Mouse (Mus musculus): ENCODE measurements around the gene Nudt7. TPM values are rescaled to one million over a fixed set of nuclear protein-coding genes. Genes with fewer than 3 reads are reported as not detected.
A peak's percentile ranks its signal among the peaks of the same experiment; 100 is the strongest.

Nudt7 gene
- polyA plus RNA-seq, 1 experiment from 2014 or later: 7.8 TPM

GRCm38 (mm10) chr8:114158586-114158985, 25.2 kb downstream of the Nudt7 start:
- H3K9me3 ChIP-seq: no peaks in the 10 kb centered on the region
- no peak overlapping the region for H3K4me2 ChIP-seq
- no peaks in the 10 kb centered on the region for H3K36me3 ChIP-seq (replicated peaks)
- H3K9ac ChIP-seq: no peak overlapping the region
- no peak overlapping the region for H3K27ac ChIP-seq
- no peak overlapping the region for H3K4me3 ChIP-seq (replicated peaks)
- no peaks in the 10 kb centered on the region for H3K4me1 ChIP-seq
- no peaks in the 10 kb centered on the region for H3K27me3 ChIP-seq
- no peak for ATAC-seq (ENCODE audit: low FRiP score)
- WGBS: 47% methylated on average over 2 of the region's 2 CpGs

GRCm38 (mm10) chr8:114159666-114160065, 26.3 kb downstream of the Nudt7 start:
- WGBS: 81% methylated on average over 3 of the region's 3 CpGs
- Histone ChIP-seq H3K4me2 (no peak overlapping the region), H3K27me3 (no peaks in the 10 kb centered on the region), H3K4me3 (replicated peaks) (no peak overlapping the region), H3K9me3 (no peaks in the 10 kb centered on the region), H3K27ac (no peak overlapping the region), H3K36me3 (replicated peaks) (no peaks in the 10 kb centered on the region), H3K4me1 (no peaks in the 10 kb centered on the region), H3K9ac (no peak overlapping the region)
- ATAC-seq (ENCODE audit: low FRiP score): no peak

GRCm38 (mm10) chr8:114163871-114164270, 30.5 kb downstream of the Nudt7 start:
- H3K4me2 ChIP-seq: no peak overlapping the region
- H3K27me3 ChIP-seq: no peaks in the 10 kb centered on the region
- 85% methylated on average over 3 of the region's 3 CpGs for WGBS
- H3K4me1 ChIP-seq: peaks cover 6% of the 10 kb centered on the region; the same call in 1 of the 2 replicates
- no peaks in the 10 kb centered on the region for H3K9me3 ChIP-seq
- H3K36me3 ChIP-seq (replicated peaks): no peaks in the 10 kb centered on the region
- H3K27ac ChIP-seq: no peak overlapping the region
- ATAC-seq (ENCODE audit: low FRiP score): no peak
- H3K9ac ChIP-seq: no peak overlapping the region
- no peak overlapping the region for H3K4me3 ChIP-seq (replicated peaks)

- Histone ChIP-seq H3K27me3 (no peaks in the 10 kb centered on the region), H3K4me3 (replicated peaks) (no peak overlapping the region)
- ATAC-seq (ENCODE audit: low FRiP score): 0 out of 2 replicates have a peak, but pooled peaks have one; percentile 30
Observed at GRCm38 (mm10) chr8:114164444-114165096, 31.2 kb downstream of the Nudt7 start.

GRCm38 (mm10) chr8:114165741-114166140, 32.4 kb downstream of the Nudt7 start:
- Histone ChIP-seq H3K27me3 (no peaks in the 10 kb centered on the region), H3K9me3 (no peaks in the 10 kb centered on the region), H3K4me2 (no peak overlapping the region), H3K36me3 (replicated peaks) (no peaks in the 10 kb centered on the region), H3K4me3 (replicated peaks) (no peak overlapping the region), H3K27ac (no peak overlapping the region), H3K9ac (no peak overlapping the region), H3K4me1 (peaks cover 6% of the 10 kb centered on the region; the same call in 1 of the 2 replicates)
- 49% methylated on average over 2 of the region's 2 CpGs for WGBS
- 0 out of 2 replicates have a peak, but pooled peaks have one; percentile 33 for ATAC-seq (ENCODE audit: low FRiP score)

More at GRCm38 (mm10) chr8:114164444-114165096, 31.2 kb downstream of the Nudt7 start:
- Histone ChIP-seq H3K9me3 (no peaks in the 10 kb centered on the region), H3K4me2 (no peak overlapping the region), H3K36me3 (replicated peaks) (no peaks in the 10 kb centered on the region), H3K4me1 (peaks cover 6% of the 10 kb centered on the region; the same call in 1 of the 2 replicates), H3K27ac (no peak overlapping the region), H3K9ac (no peak overlapping the region)
- 85% methylated on average over 6 of the region's 6 CpGs for WGBS

GRCm38 (mm10) chr8:114176721-114177120, 43.4 kb downstream of the Nudt7 start:
- Histone ChIP-seq H3K4me1 (no peaks in the 10 kb centered on the region), H3K4me2 (no peak overlapping the region), H3K4me3 (replicated peaks) (no peak overlapping the region), H3K9ac (no peak overlapping the region), H3K9me3 (no peaks in the 10 kb centered on the region), H3K27ac (no peak overlapping the region), H3K36me3 (replicated peaks) (no peaks in the 10 kb centered on the region), H3K27me3 (no peaks in the 10 kb centered on the region)
- WGBS: 70% methylated on average over 3 of the region's 3 CpGs
- no peak for ATAC-seq (ENCODE audit: low FRiP score)

GRCm38 (mm10) chr8:114193334-114193733, 60.0 kb downstream of the Nudt7 start:
- no peak overlapping the region for H3K9ac ChIP-seq
- no peak for ATAC-seq (ENCODE audit: low FRiP score)
- H3K9me3 ChIP-seq: no peaks in the 10 kb centered on the region
- no peaks in the 10 kb centered on the region for H3K4me1 ChIP-seq
- no peak overlapping the region for H3K4me3 ChIP-seq (replicated peaks)
- no peaks in the 10 kb centered on the region for H3K36me3 ChIP-seq (replicated peaks)
- H3K27me3 ChIP-seq: no peaks in the 10 kb centered on the region
- WGBS: 87% methylated on average over 5 of the region's 5 CpGs
- H3K4me2 ChIP-seq: no peak overlapping the region
- no peak overlapping the region for H3K27ac ChIP-seq

GRCm38 (mm10) chr8:114198990-114199389, 65.6 kb downstream of the Nudt7 start:
- Histone ChIP-seq H3K4me2 (no peak overlapping the region), H3K36me3 (replicated peaks) (no peaks in the 10 kb centered on the region), H3K4me3 (replicated peaks) (no peak overlapping the region), H3K27me3 (peaks cover 3% of the 10 kb centered on the region; the same call in 1 of the 2 replicates), H3K27ac (no peak overlapping the region), H3K9ac (no peak overlapping the region), H3K4me1 (no peaks in the 10 kb centered on the region; the same call in 1 of the 2 replicates), H3K9me3 (no peaks in the 10 kb centered on the region)
- no peak for ATAC-seq (ENCODE audit: low FRiP score)
- WGBS: 54% methylated on average over 2 of the region's 2 CpGs

Other genes starting within 250 kb of the Nudt7 start
- gene Vat1l, start 72.1 kb downstream of the Nudt7 start, polyA plus RNA-seq (2016; fragmentation: Nextera tagmentation; extraction: Ambion mirVana): 15.9 and 16.0 TPM in 2 replicates